Mouse (Mus musculus) brain, embryonic 14.5 days (tissue): ENCODE data around the gene Tpm3.

ENCODE experiments used
- CTCF ChIP-seq: fragments of 200-500 bp; IDR thresholded peaks from 2 replicates; pipeline ENCODE4 v1.5.1; 2012; ENCODE audit warnings: inconsistent platforms, mild to moderate bottlenecking, moderate library complexity, borderline replicate concordance; ENCODE audit not compliant: insufficient read depth, insufficient read length; ENCODE audit errors: extremely low read depth
- POLR2A ChIP-seq: fragments of 200-500 bp; IDR thresholded peaks from 2 replicates; pipeline ENCODE4 v1.6.1; 2012; ENCODE audit warnings: mild to moderate bottlenecking, inconsistent platforms, borderline replicate concordance; ENCODE audit not compliant: poor library complexity, insufficient read depth, insufficient read length, severe bottlenecking; ENCODE audit errors: extremely low read depth

DNA sequence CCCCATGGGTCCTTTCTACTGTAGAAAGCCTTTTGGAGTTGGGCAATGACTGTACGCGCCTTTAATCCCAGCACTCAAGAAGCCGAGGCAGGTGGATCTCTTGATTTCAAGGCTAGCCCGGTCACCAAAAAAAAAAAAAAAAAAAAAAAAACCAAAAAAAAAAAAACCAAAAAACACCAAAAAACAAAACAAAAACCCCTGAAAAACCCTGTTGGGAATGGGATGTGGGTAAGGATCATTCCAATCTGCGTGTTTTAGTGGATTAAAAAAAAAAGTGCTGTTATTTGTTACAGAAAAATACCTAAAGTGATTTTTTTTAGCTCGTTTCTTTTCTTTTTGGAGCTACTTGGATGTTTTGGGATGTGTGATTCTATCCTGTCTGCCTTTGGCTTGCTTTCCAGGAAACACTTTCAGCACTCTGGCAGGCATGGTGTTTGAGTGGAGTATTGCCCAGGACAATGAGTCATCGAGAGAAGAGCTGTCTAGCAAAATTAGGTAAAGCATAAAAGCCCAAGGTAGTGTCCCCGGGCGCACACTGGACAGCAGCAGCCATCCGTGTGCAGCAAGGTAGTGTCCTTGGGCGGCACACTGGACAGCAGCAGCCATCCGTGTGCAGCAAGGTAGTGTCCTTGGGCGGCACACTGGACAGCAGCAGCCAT, 45.8 kb downstream of the Tpm3 start:
- no peak for TF ChIP-seq CTCF
- no peak for TF ChIP-seq POLR2A
